Mouse (Mus musculus) CH12.LX (cell line): ENCODE data around the gene Ccl11. TPM values are rescaled to one million over a fixed set of nuclear protein-coding genes. Genes with fewer than 3 reads are reported as not detected.

Experiments
- DNase-seq: peaks from one replicate; pipeline ENCODE4 v3.0.0-alpha.2; 2013; ENCODE audit errors: extremely low read depth
- H3K27ac ChIP-seq: 2 replicates; pipeline ENCODE4 v1.5.1; 2012; ENCODE audit warnings: low read depth, mild to moderate bottlenecking, control low read depth, moderate library complexity; ENCODE audit not compliant: insufficient read depth
- H3K27me3 ChIP-seq: replicated peaks from 2 replicates; pipeline ENCODE3; 2012; ENCODE audit warnings: inconsistent platforms
- H3K36me3 ChIP-seq, 2 experiments: replicated peaks in 1 of 2; 2 replicates each; pipeline versions ENCODE3 to v1.6.1; 2012; ENCODE audit warnings: inconsistent platforms in 1 of 2, low read length in 1 of 2, mild to moderate bottlenecking in 1 of 2, mixed read lengths in 1 of 2, moderate library complexity in 1 of 2; ENCODE audit not compliant: control insufficient read depth in 1 of 2, insufficient read depth in 1 of 2
- H3K4me1 ChIP-seq, 2 experiments: 2 replicates each; pipeline ENCODE4 v1.6.1; 2012; ENCODE audit warnings: inconsistent platforms in 1 of 2, moderate library complexity in 1 of 2; ENCODE audit not compliant: insufficient read depth in 2 of 2, control insufficient read depth in 1 of 2
- H3K4me2 ChIP-seq: 2 replicates; pipeline ENCODE4 v1.6.1; 2012; ENCODE audit warnings: low read depth, mild to moderate bottlenecking, control low read depth; ENCODE audit not compliant: poor library complexity, insufficient read depth, severe bottlenecking
- H3K4me3 ChIP-seq, 3 experiments: fragments of 150-350 bp in 1 of 3; sonication (generic) in 1 of 3; replicated peaks in 1 of 3; 2 replicates each; pipeline versions ENCODE3 to v1.5.1; 2011 to 2012; ENCODE audit warnings: low read depth in 2 of 3, low read length in 2 of 3, mild to moderate bottlenecking in 2 of 3, moderate library complexity in 2 of 3, control low read depth in 1 of 3, improper control_type of control experiment in 1 of 3, inconsistent platforms in 1 of 3, mixed read lengths in 1 of 3; ENCODE audit not compliant: poor library complexity in 1 of 3
- H3K79me2 ChIP-seq: replicated peaks from 2 replicates; pipeline ENCODE4 v1.6.1; 2012; ENCODE audit warnings: mild to moderate bottlenecking, moderate library complexity; ENCODE audit not compliant: control insufficient read depth, poor library complexity, insufficient read depth, severe bottlenecking; ENCODE audit errors: extremely low read depth
- H3K9ac ChIP-seq: 2 replicates; pipeline ENCODE4 v1.6.1; 2012; ENCODE audit warnings: low read depth, mild to moderate bottlenecking, control low read depth, moderate library complexity; ENCODE audit not compliant: insufficient read depth
- H3K9me3 ChIP-seq: replicated peaks from 2 replicates; pipeline ENCODE3; 2012; ENCODE audit warnings: low read length, inconsistent platforms, mixed read lengths
- BHLHE40 ChIP-seq: IDR thresholded peaks from 2 replicates; pipeline ENCODE4 v1.6.1; 2011; ENCODE audit warnings: mild to moderate bottlenecking, low read depth, low read length, improper control_type of control experiment
- CHD1 ChIP-seq: IDR thresholded peaks from 2 replicates; pipeline ENCODE4 v1.6.1; 2012; ENCODE audit warnings: low read depth, low read length, improper control_type of control experiment, inconsistent platforms
- CTCF ChIP-seq, 2 experiments: IDR thresholded peaks in 1 of 2; conservative IDR thresholded peaks in 1 of 2; 2 replicates each; pipeline ENCODE4 v1.5.1; 2011 to 2012; ENCODE audit warnings: low read depth in 2 of 2, low read length in 2 of 2, improper control_type of control experiment in 1 of 2, inconsistent platforms in 1 of 2, mild to moderate bottlenecking in 1 of 2, moderate library complexity in 1 of 2
- ELF1 ChIP-seq: IDR thresholded peaks from 2 replicates; pipeline ENCODE4 v1.6.1; 2014; ENCODE audit warnings: low read depth, mild to moderate bottlenecking, inconsistent platforms, low read length, improper control_type of control experiment
- EP300 ChIP-seq: IDR thresholded peaks from 2 replicates; pipeline ENCODE4 v1.6.1; 2011; ENCODE audit warnings: low read length, improper control_type of control experiment
- ETS1 ChIP-seq: conservative IDR thresholded peaks from 2 replicates; pipeline ENCODE4 v1.6.1; 2012; ENCODE audit warnings: low read depth, mild to moderate bottlenecking, inconsistent platforms, low read length, improper control_type of control experiment, moderate library complexity
- GABPA ChIP-seq: IDR thresholded peaks from 2 replicates; pipeline ENCODE4 v1.6.1; 2012; ENCODE audit warnings: low read depth, low read length, improper control_type of control experiment, inconsistent platforms; ENCODE audit not compliant: insufficient replicate concordance
- HCFC1 ChIP-seq: IDR thresholded peaks from 2 replicates; pipeline ENCODE4 v1.6.1; 2012; ENCODE audit warnings: low read depth, mild to moderate bottlenecking, inconsistent platforms, low read length, improper control_type of control experiment
- IRF4 ChIP-seq: IDR thresholded peaks from 2 replicates; pipeline ENCODE4 v1.6.1; 2014; ENCODE audit warnings: low read depth, mild to moderate bottlenecking, inconsistent platforms, low read length, improper control_type of control experiment
- KAT2A ChIP-seq: IDR thresholded peaks from 2 replicates; pipeline ENCODE4 v1.6.1; 2012; ENCODE audit warnings: low read length, improper control_type of control experiment, inconsistent platforms; ENCODE audit not compliant: insufficient replicate concordance
- MAX ChIP-seq: IDR thresholded peaks from 2 replicates; pipeline ENCODE4 v1.6.1; 2011; ENCODE audit warnings: low read length, improper control_type of control experiment
- MEF2A ChIP-seq: IDR thresholded peaks from 2 replicates; pipeline ENCODE4 v1.6.1; 2014; ENCODE audit warnings: low read depth, mild to moderate bottlenecking, inconsistent platforms, low read length, improper control_type of control experiment, borderline replicate concordance
- MYC ChIP-seq: IDR thresholded peaks from 2 replicates; pipeline ENCODE4 v1.6.1; 2011; ENCODE audit warnings: low read depth, mild to moderate bottlenecking, improper control_type of control experiment, low read length
- PAX5 ChIP-seq: IDR thresholded peaks from 2 replicates; pipeline ENCODE4 v1.6.1; 2012; ENCODE audit warnings: low read length, inconsistent platforms, mixed read lengths
- POLR2A ChIP-seq: IDR thresholded peaks from 2 replicates; pipeline ENCODE4 v1.6.1; 2011; ENCODE audit warnings: low read depth, mild to moderate bottlenecking, improper control_type of control experiment, low read length
- POLR2AphosphoS2 ChIP-seq: IDR thresholded peaks from 2 replicates; pipeline ENCODE4 v1.6.1; 2011; ENCODE audit warnings: low read depth, low read length, improper control_type of control experiment
- RAD21 ChIP-seq: IDR thresholded peaks from 2 replicates; pipeline ENCODE4 v1.6.1; 2011; ENCODE audit warnings: low read depth, mild to moderate bottlenecking, low read length, improper control_type of control experiment, moderate library complexity
- RCOR1 ChIP-seq: conservative IDR thresholded peaks from 2 replicates; pipeline ENCODE4 v1.6.1; 2012; ENCODE audit warnings: low read depth, mild to moderate bottlenecking, inconsistent platforms, low read length, improper control_type of control experiment
- USF2 ChIP-seq: conservative IDR thresholded peaks from 2 replicates; pipeline ENCODE4 v1.6.1; 2011; ENCODE audit warnings: low read depth, low read length, improper control_type of control experiment
- ZMIZ1 ChIP-seq: IDR thresholded peaks from 2 replicates; pipeline ENCODE4 v1.6.1; 2012; ENCODE audit warnings: low read depth, mild to moderate bottlenecking, inconsistent platforms, low read length, improper control_type of control experiment
- dilution Hi-C: fragments of 300-500 bp; cut with MboI; formaldehyde crosslinking; loops from 2 replicates; pipeline ENCODE4 v1.14.3; 2020; ENCODE audit warnings: low sequenced_read_pairs; ENCODE audit not compliant: extremely low pct_unique_long_range_greater_than_20kb, extremely low pct_ligation_motif_present
- in situ Hi-C: fragments of 300-500 bp; cut with MboI; formaldehyde crosslinking; loops from 3 replicates; pipeline ENCODE4 v1.14.3; 2019; ENCODE audit warnings: low sequenced_read_pairs, low pct_ligation_motif_present, low pct_unique_long_range_greater_than_20kb, mixed read lengths
- polyA plus RNA-seq: library from polyadenylated mRNA; unstranded; fragments of >175 nt; gene quantifications from 2 replicates; pipeline ENCODE4 v1.2.1, GENCODE M21; 2012; ENCODE audit warnings: low read depth; ENCODE audit not compliant: insufficient read length
- total RNA-seq, 2 experiments: library from RNA; depleted of rRNA; stranded (reverse); fragments of 300-350 nt in 1 of 2; fragments of >200 nt in 1 of 2; gene quantifications; 2 replicates each; pipeline ENCODE4 v1.2.3; 2012 to 2014

Gene Ccl11
- total and polyA plus RNA-seq, 3 experiments: not detected

- no peak overlapping the region for H3K4me3 ChIP-seq
- dilution Hi-C loops: no loop called here
- no peaks in the 10 kb centered on the region for H3K4me1 ChIP-seq
- no peak overlapping the region for H3K9ac ChIP-seq
- TF ChIP-seq KAT2A (no peak), POLR2AphosphoS2 (no peak), RCOR1 (no peak), ELF1 (no peak), BHLHE40 (no peak), EP300 (no peak), ZMIZ1 (no peak), RAD21 (no peak), MEF2A (no peak), CHD1 (no peak), PAX5 (no peak), ETS1 (no peak), GABPA (no peak), POLR2A (no peak), HCFC1 (no peak), IRF4 (no peak), USF2 (no peak), MYC (no peak)
- H3K36me3 ChIP-seq: no peaks in the 10 kb centered on the region
- no peak overlapping the region for H3K27ac ChIP-seq
- no peak overlapping the region for H3K4me2 ChIP-seq
- peaks cover 36% of the 10 kb centered on the region for H3K27me3 ChIP-seq
- in situ Hi-C loops: no loop called here
- H3K79me2 ChIP-seq: no peaks in the 10 kb centered on the region
- DNase-seq: no peak
- no peaks in the 10 kb centered on the region for H3K9me3 ChIP-seq
Observed at GRCm38 (mm10) chr11:82034446-82034845, 23.2 kb upstream of the Ccl11 start.

DNA sequence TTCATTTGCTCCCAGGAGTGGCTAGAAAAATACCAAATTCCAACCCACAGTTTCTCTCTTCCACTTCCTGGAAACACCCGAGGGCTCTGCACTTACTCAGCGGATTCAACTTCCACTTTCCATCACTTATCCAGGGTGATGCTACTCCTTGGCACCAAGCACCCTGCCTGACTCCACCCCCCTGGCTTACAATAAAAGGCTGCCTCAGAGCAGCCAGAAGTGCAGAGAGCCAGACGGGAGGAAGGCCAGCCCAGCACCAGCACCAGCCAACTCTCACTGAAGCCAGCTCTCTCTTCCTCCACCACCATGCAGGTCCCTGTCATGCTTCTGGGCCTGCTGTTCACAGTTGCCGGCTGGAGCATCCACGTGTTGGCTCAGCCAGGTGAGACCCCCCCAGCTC is 22.3 kb upstream of the Ccl11 start, which contains the start of gene Ccl2:
Gene Ccl2 (plus strand): TSS at position 216 of the 400 bp plus-strand sequence.
- Histone ChIP-seq H3K4me3 (no peak within 1 kb of the TSS), H3K9me3 (no peaks in the 10 kb centered on the region), H3K79me2 (no peaks in the 10 kb centered on the region), H3K36me3 (no peaks in the 10 kb centered on the region), H3K9ac (no peak within 1 kb of the TSS), H3K27me3 (peaks cover 36% of the 10 kb centered on the region), H3K4me2 (no peak within 1 kb of the TSS), H3K4me1 (no peaks in the 10 kb centered on the region), H3K27ac (no peak within 1 kb of the TSS)
- TF ChIP-seq RCOR1: no peak
- no peak for TF ChIP-seq MYC
- TF ChIP-seq MAX: no peak
- TF ChIP-seq CTCF (conservative IDR thresholded peaks at IDR 0.05 in 1 of 2, IDR thresholded peaks at IDR 0.05 in 1 of 2; ENCODE audit: low read depth in 2 of 2, low read length in 2 of 2): no peak
- TF ChIP-seq POLR2A: no peak
- TF ChIP-seq CHD1: no peak
- TF ChIP-seq ETS1: no peak
- in situ Hi-C loops: no loop called here
- no peak for DNase-seq
- dilution Hi-C loops: no loop called here
